Mouse (Mus musculus) liver, embryonic 14.5 days (tissue): Measurements from ENCODE around the gene Cmah. TPM values are rescaled to one million over a fixed set of nuclear protein-coding genes. Genes with fewer than 3 reads are reported as not detected.

Source experiments
- ATAC-seq: fragments of 200-750 bp; cut with Nextera tagmentation; 2 replicates; pipeline ENCODE4 v1.8.0; 2017; ENCODE audit warnings: moderate number of reproducible peaks, mild to moderate bottlenecking, moderate library complexity; ENCODE audit not compliant: insufficient read depth
- DNase-seq, 3 experiments: peaks; one replicate each; pipeline ENCODE4 v3.0.0-alpha.2; 2012 to 2013; ENCODE audit warnings: low read depth in 3 of 3, low spot score in 3 of 3
- H3K27ac ChIP-seq: fragments of 300-500 bp; sonication (generic); 2 replicates; pipeline ENCODE4 v1.5.1; 2014; ENCODE audit warnings: moderate library complexity, mild to moderate bottlenecking, control low read depth, inconsistent platforms
- H3K27me3 ChIP-seq: fragments of 300-500 bp; sonication (generic); 2 replicates; pipeline ENCODE4 v1.6.1; 2014; ENCODE audit warnings: mild to moderate bottlenecking, low read length, moderate library complexity; ENCODE audit not compliant: control insufficient read depth, insufficient read depth
- H3K36me3 ChIP-seq: fragments of 300-500 bp; sonication (generic); replicated peaks from 2 replicates; pipeline ENCODE4 v1.6.1; 2014; ENCODE audit warnings: low read depth; ENCODE audit not compliant: control insufficient read depth, insufficient read depth
- H3K4me1 ChIP-seq, 2 experiments: fragments of 200-500 bp in 1 of 2; fragments of 300-500 bp in 1 of 2; sonication (generic) in 1 of 2; replicated peaks; 2 replicates each; pipeline ENCODE4 v1.6.1; 2012 to 2014; ENCODE audit warnings: antibody characterized with exemption in 1 of 2, inconsistent platforms in 1 of 2, low read length in 1 of 2; ENCODE audit not compliant: control insufficient read depth in 2 of 2, insufficient read depth in 2 of 2
- H3K4me2 ChIP-seq: fragments of 300-500 bp; sonication (generic); 2 replicates; pipeline ENCODE4 v1.6.1; 2014; ENCODE audit warnings: low read depth, mild to moderate bottlenecking, control low read depth, moderate library complexity
- H3K4me3 ChIP-seq, 2 experiments: fragments of 200-500 bp in 1 of 2; fragments of 300-500 bp in 1 of 2; sonication (generic) in 1 of 2; 2 replicates each; pipeline ENCODE4 v1.5.1; 2012 to 2014; ENCODE audit warnings: low read depth in 2 of 2, low read length in 2 of 2, mild to moderate bottlenecking in 2 of 2, control low read depth in 1 of 2, inconsistent platforms in 1 of 2, moderate library complexity in 1 of 2; ENCODE audit not compliant: insufficient read depth in 1 of 2
- H3K9ac ChIP-seq: fragments of 300-500 bp; sonication (generic); replicated peaks from 2 replicates; pipeline ENCODE4 v1.6.1; 2014; ENCODE audit warnings: mild to moderate bottlenecking, control low read depth, moderate library complexity
- H3K9me3 ChIP-seq: fragments of 300-500 bp; sonication (generic); 2 replicates; pipeline ENCODE4 v1.6.1; 2016; ENCODE audit warnings: low read length, mixed read lengths; ENCODE audit not compliant: control insufficient read depth
- CTCF ChIP-seq: IDR thresholded peaks from 2 replicates; pipeline ENCODE4 v1.5.1; 2016; ENCODE audit warnings: antibody characterized with exemption, low read depth, control low read depth
- EP300 ChIP-seq: IDR thresholded peaks from 2 replicates; pipeline ENCODE4 v1.6.1; 2016; ENCODE audit warnings: antibody characterized with exemption, low read depth
- WGBS: fragments of 180-500 bp; shearing (Covaris S2); extraction: QIAGEN DNeasy Blood & Tissue Kit; methylation state at CpG from one replicate; pipeline ENCODE4 v1.1.7; 2014; ENCODE audit not compliant: insufficient replicate concordance; 5-methylcytosine and 5-hydroxymethylcytosine counted together
- polyA plus RNA-seq, 2 experiments: library from polyadenylated mRNA; depleted of rRNA in 1 of 2; stranded (reverse) in 1 of 2; unstranded in 1 of 2; fragments of >200 nt; fragmentation: Nextera tagmentation in 1 of 2; extraction: Ambion mirVana in 1 of 2; gene quantifications; 2 replicates each; pipeline versions ENCODE4 v1.2.1 to v1.2.3; 2012 to 2014

Cmah gene
- polyA plus RNA-seq, 2 experiments = 0.42 to 0.46 TPM

GRCm38 (mm10) chr13:24463767-24464166 lies 136.6 kb downstream of the Cmah start:
- Histone ChIP-seq H3K4me2 (no peak overlapping the region), H3K4me1 (peaks cover 0 to 20% of the 10 kb centered on the region in 2 experiments; a peak in 2 of 4 replicates), H3K9me3 (no peaks in the 10 kb centered on the region), H3K27ac (no peak overlapping the region), H3K4me3 (no peak overlapping the region), H3K27me3 (no peaks in the 10 kb centered on the region), H3K36me3 (no peaks in the 10 kb centered on the region), H3K9ac (no peak overlapping the region)
- DNase-seq (no peak), ATAC-seq (no peak)
- WGBS = 18% methylated on average over 7 of the region's 7 CpGs
- no peak for TF ChIP-seq EP300
- TF ChIP-seq CTCF = no peak

- H3K4me1 ChIP-seq = peaks cover 0 to 20% of the 10 kb centered on the region in 2 experiments; a peak in 2 of 4 replicates
- H3K4me3 ChIP-seq = no peak overlapping the region
- H3K9me3 ChIP-seq = no peaks in the 10 kb centered on the region
- 90% methylated on average over 9 of the region's 9 CpGs for WGBS
- TF ChIP-seq CTCF (no peak), EP300 (no peak)
- H3K4me2 ChIP-seq = no peak overlapping the region
- no peaks in the 10 kb centered on the region for H3K27me3 ChIP-seq
- ATAC-seq = no peak
- no peak overlapping the region for H3K27ac ChIP-seq
- H3K9ac ChIP-seq = no peak overlapping the region
- no peaks in the 10 kb centered on the region for H3K36me3 ChIP-seq
- DNase-seq = no peak
These were observed 138.8 kb downstream of the Cmah start for GRCm38 (mm10) chr13:24466027-24466426.

- H3K36me3 ChIP-seq = no peaks in the 10 kb centered on the region
- no peak overlapping the region for H3K27ac ChIP-seq
- no peak for DNase-seq
- no peak overlapping the region for H3K4me3 ChIP-seq
- no peaks in the 10 kb centered on the region for H3K27me3 ChIP-seq
- no peak overlapping the region for H3K4me2 ChIP-seq
- WGBS = 16% methylated on average over 4 of the region's 4 CpGs
- TF ChIP-seq EP300 (peak; percentile 51), CTCF (no peak)
- peak; percentile 72; the same call in 1 of the 2 replicates for ATAC-seq
- H3K9me3 ChIP-seq = no peaks in the 10 kb centered on the region
- H3K9ac ChIP-seq = no peak overlapping the region
- peaks cover 0 to 20% of the 10 kb centered on the region in 2 experiments; a peak in 2 of 4 replicates for H3K4me1 ChIP-seq
These were observed 140.6 kb downstream of the Cmah start for GRCm38 (mm10) chr13:24467806-24468205.

- Histone ChIP-seq H3K4me1 (peaks cover 0 to 4% of the 10 kb centered on the region in 2 experiments; a peak in 2 of 4 replicates), H3K36me3 (no peaks in the 10 kb centered on the region), H3K27ac (no peak overlapping the region), H3K9ac (no peak overlapping the region), H3K4me2 (no peak overlapping the region), H3K4me3 (no peak overlapping the region), H3K9me3 (no peaks in the 10 kb centered on the region), H3K27me3 (no peaks in the 10 kb centered on the region)
- DNase-seq (no peak), ATAC-seq (no peak)
- TF ChIP-seq EP300 (no peak), CTCF (no peak)
- 31% methylated on average over 5 of the region's 5 CpGs for WGBS
These were observed 150.4 kb downstream of the Cmah start for GRCm38 (mm10) chr13:24477564-24477963.

GRCm38 (mm10) chr13:24479516-24479915 lies 152.3 kb downstream of the Cmah start:
- H3K27me3 ChIP-seq = no peaks in the 10 kb centered on the region
- no peak for TF ChIP-seq EP300
- no peak overlapping the region for H3K4me3 ChIP-seq
- 74% methylated on average over 2 of the region's 2 CpGs for WGBS
- no peak overlapping the region for H3K9ac ChIP-seq
- ATAC-seq (no peak), DNase-seq (no peak)
- H3K27ac ChIP-seq = no peak overlapping the region
- peaks cover 0 to 6% of the 10 kb centered on the region in 2 experiments; a peak in 2 of 4 replicates for H3K4me1 ChIP-seq
- H3K9me3 ChIP-seq = no peaks in the 10 kb centered on the region
- no peaks in the 10 kb centered on the region for H3K36me3 ChIP-seq
- H3K4me2 ChIP-seq = no peak overlapping the region
